Mouse (Mus musculus): ENCODE data around the gene Plpp6. TPM values are rescaled to one million over a fixed set of nuclear protein-coding genes. Genes with fewer than 3 reads are reported as not detected.
"Not testable (repeated sequence)": the region's sequence is repeated elsewhere in the genome, so short reads cannot be mapped to it uniquely, and the experiment has no call there.

Gene Plpp6
- polyA plus RNA-seq, 1 experiment from 2014 or later, result 2.6 TPM

- H3K27ac ChIP-seq (ENCODE audit: low read length), result no peak overlapping the region
- H3K9me3 ChIP-seq (replicated peaks; ENCODE audit: control insufficient read depth, low read length), result no peaks in the 10 kb centered on the region
- no peak for ATAC-seq (ENCODE audit: low read depth)
- H3K36me3 ChIP-seq (ENCODE audit: control insufficient read depth, insufficient read depth), result peaks cover 13% of the 10 kb centered on the region
- no peaks in the 10 kb centered on the region for H3K27me3 ChIP-seq (ENCODE audit: control insufficient read depth, insufficient read depth, low read depth, low read length)
- H3K9ac ChIP-seq (ENCODE audit: low read depth, low read length), result no peak overlapping the region
- H3K4me1 ChIP-seq (ENCODE audit: control insufficient read depth, low read depth, low read length), result peaks cover 9% of the 10 kb centered on the region
- 83% methylated on average over 7 of the region's 7 CpGs for WGBS (ENCODE audit: insufficient replicate concordance)
- H3K4me3 ChIP-seq (ENCODE audit: low read depth, low read length), result no peak overlapping the region
- H3K4me2 ChIP-seq (ENCODE audit: low read depth, low read length), result no peak overlapping the region
Observed at GRCm38 (mm10) chr19:28994870-28995269, 31.1 kb downstream of the Plpp6 start.

GRCm38 (mm10) chr19:28995366-28995765 lies 31.6 kb downstream of the Plpp6 start:
- Histone ChIP-seq H3K4me3 (ENCODE audit: low read depth, low read length) (no peak overlapping the region), H3K4me2 (ENCODE audit: low read depth, low read length) (no peak overlapping the region), H3K9ac (ENCODE audit: low read depth, low read length) (no peak overlapping the region), H3K36me3 (ENCODE audit: control insufficient read depth, insufficient read depth) (peaks cover 13% of the 10 kb centered on the region), H3K4me1 (ENCODE audit: control insufficient read depth, low read depth, low read length) (peaks cover 9% of the 10 kb centered on the region), H3K27me3 (ENCODE audit: control insufficient read depth, insufficient read depth, low read depth, low read length) (no peaks in the 10 kb centered on the region), H3K9me3 (replicated peaks; ENCODE audit: control insufficient read depth, low read length) (no peaks in the 10 kb centered on the region), H3K27ac (ENCODE audit: low read length) (no peak overlapping the region)
- WGBS (ENCODE audit: insufficient replicate concordance), result 50% methylated on average over 5 of the region's 5 CpGs
- ATAC-seq (ENCODE audit: low read depth), result no peak

GRCm38 (mm10) chr19:28997976-28998630 lies 34.4 kb downstream of the Plpp6 start:
- no peak for ATAC-seq (ENCODE audit: low read depth)
- WGBS (ENCODE audit: insufficient replicate concordance), result 75% methylated on average over 4 of the region's 4 CpGs
- Histone ChIP-seq H3K36me3 (ENCODE audit: control insufficient read depth, insufficient read depth) (peaks cover 16% of the 10 kb centered on the region), H3K4me1 (ENCODE audit: control insufficient read depth, low read depth, low read length) (no peaks in the 10 kb centered on the region), H3K27me3 (ENCODE audit: control insufficient read depth, insufficient read depth, low read depth, low read length) (no peaks in the 10 kb centered on the region), H3K9ac (ENCODE audit: low read depth, low read length) (no peak overlapping the region), H3K9me3 (replicated peaks; ENCODE audit: control insufficient read depth, low read length) (no peaks in the 10 kb centered on the region), H3K4me2 (ENCODE audit: low read depth, low read length) (no peak overlapping the region), H3K27ac (ENCODE audit: low read length) (no peak overlapping the region), H3K4me3 (ENCODE audit: low read depth, low read length) (no peak overlapping the region)

GRCm38 (mm10) chr19:29000321-29000720 lies 36.6 kb downstream of the Plpp6 start:
- H3K36me3 ChIP-seq (ENCODE audit: control insufficient read depth, insufficient read depth); H3K4me3 ChIP-seq (ENCODE audit: low read depth, low read length); H3K27ac ChIP-seq (ENCODE audit: low read length); H3K9ac ChIP-seq (ENCODE audit: low read depth, low read length); H3K9me3 ChIP-seq (replicated peaks; ENCODE audit: control insufficient read depth, low read length); H3K4me2 ChIP-seq (ENCODE audit: low read depth, low read length); H3K27me3 ChIP-seq (ENCODE audit: control insufficient read depth, insufficient read depth, low read depth, low read length); H3K4me1 ChIP-seq (ENCODE audit: control insufficient read depth, low read depth, low read length); ATAC-seq (ENCODE audit: low read depth): not testable (repeated sequence)
- 90% methylated on average over 16 of the region's 16 CpGs for WGBS (ENCODE audit: insufficient replicate concordance)

- Histone ChIP-seq H3K27me3 (ENCODE audit: control insufficient read depth, insufficient read depth, low read depth, low read length) (no peaks in the 10 kb centered on the region), H3K4me3 (ENCODE audit: low read depth, low read length) (no peak overlapping the region), H3K9ac (ENCODE audit: low read depth, low read length) (no peak overlapping the region), H3K36me3 (ENCODE audit: control insufficient read depth, insufficient read depth) (peaks cover 11% of the 10 kb centered on the region), H3K4me1 (ENCODE audit: control insufficient read depth, low read depth, low read length) (no peaks in the 10 kb centered on the region), H3K4me2 (ENCODE audit: low read depth, low read length) (no peak overlapping the region), H3K9me3 (replicated peaks; ENCODE audit: control insufficient read depth, low read length) (no peaks in the 10 kb centered on the region), H3K27ac (ENCODE audit: low read length) (no peak overlapping the region)
- ATAC-seq (ENCODE audit: low read depth), result no peak
- 77% methylated on average over 3 of the region's 3 CpGs for WGBS (ENCODE audit: insufficient replicate concordance)
Observed at GRCm38 (mm10) chr19:29008069-29008706, 44.4 kb downstream of the Plpp6 start.

GRCm38 (mm10) chr19:29009046-29009445 lies 45.3 kb downstream of the Plpp6 start:
- Histone ChIP-seq H3K4me1 (ENCODE audit: control insufficient read depth, low read depth, low read length) (no peaks in the 10 kb centered on the region), H3K27me3 (ENCODE audit: control insufficient read depth, insufficient read depth, low read depth, low read length) (no peaks in the 10 kb centered on the region), H3K27ac (ENCODE audit: low read length) (no peak overlapping the region), H3K4me3 (ENCODE audit: low read depth, low read length) (no peak overlapping the region), H3K36me3 (ENCODE audit: control insufficient read depth, insufficient read depth) (peaks cover 11% of the 10 kb centered on the region), H3K9ac (ENCODE audit: low read depth, low read length) (no peak overlapping the region), H3K9me3 (replicated peaks; ENCODE audit: control insufficient read depth, low read length) (no peaks in the 10 kb centered on the region), H3K4me2 (ENCODE audit: low read depth, low read length) (no peak overlapping the region)
- no peak for ATAC-seq (ENCODE audit: low read depth)
- WGBS (ENCODE audit: insufficient replicate concordance), result 89% methylated on average over 11 of the region's 11 CpGs

GRCm38 (mm10) chr19:29011355-29011990 lies 47.7 kb downstream of the Plpp6 start:
- WGBS (ENCODE audit: insufficient replicate concordance), result 78% methylated on average over 12 of the region's 12 CpGs
- Histone ChIP-seq H3K4me2 (ENCODE audit: low read depth, low read length) (no peak overlapping the region), H3K4me1 (ENCODE audit: control insufficient read depth, low read depth, low read length) (no peaks in the 10 kb centered on the region), H3K4me3 (ENCODE audit: low read depth, low read length) (no peak overlapping the region), H3K9ac (ENCODE audit: low read depth, low read length) (no peak overlapping the region), H3K36me3 (ENCODE audit: control insufficient read depth, insufficient read depth) (peaks cover 11% of the 10 kb centered on the region), H3K9me3 (replicated peaks; ENCODE audit: control insufficient read depth, low read length) (no peaks in the 10 kb centered on the region), H3K27me3 (ENCODE audit: control insufficient read depth, insufficient read depth, low read depth, low read length) (no peaks in the 10 kb centered on the region), H3K27ac (ENCODE audit: low read length) (no peak overlapping the region)
- no peak for ATAC-seq (ENCODE audit: low read depth)

- peaks cover 15% of the 10 kb centered on the region for H3K36me3 ChIP-seq (ENCODE audit: control insufficient read depth, insufficient read depth)
- H3K9ac ChIP-seq (ENCODE audit: low read depth, low read length), result no peak overlapping the region
- no peaks in the 10 kb centered on the region for H3K4me1 ChIP-seq (ENCODE audit: control insufficient read depth, low read depth, low read length)
- 80% methylated on average over 5 of the region's 5 CpGs for WGBS (ENCODE audit: insufficient replicate concordance)
- no peaks in the 10 kb centered on the region for H3K9me3 ChIP-seq (replicated peaks; ENCODE audit: control insufficient read depth, low read length)
- H3K4me3 ChIP-seq (ENCODE audit: low read depth, low read length), result no peak overlapping the region
- H3K27me3 ChIP-seq (ENCODE audit: control insufficient read depth, insufficient read depth, low read depth, low read length), result no peaks in the 10 kb centered on the region
- H3K27ac ChIP-seq (ENCODE audit: low read length), result no peak overlapping the region
- no peak overlapping the region for H3K4me2 ChIP-seq (ENCODE audit: low read depth, low read length)
- ATAC-seq (ENCODE audit: low read depth), result no peak
Observed at GRCm38 (mm10) chr19:29014466-29015055, 50.8 kb downstream of the Plpp6 start.
